Comparison of ENCODE assay signal across 26 mouse cellular contexts in genomic region chr3:96027145-96027544, GRCm38 (mm10). TPM values are rescaled to one million over a fixed set of nuclear protein-coding genes. Genes with fewer than 3 reads are reported as not detected.
DNase-seq lines count a peak whose midpoint lies in the region; ATAC-seq and TF ChIP-seq lines count a peak whose summit lies in the region.
"Had no signal": no experiment of that assay in that cellular context is flagged by ENCODE, and none has a peak within 500 bp of the region (broad histone marks: within the 10 kb centered on the region; RNA-seq: fewer than 3 reads in every experiment).

No protein-coding gene starts in this region.

- ATAC-seq in erythroid progenitor cell, adult 5-6 weeks (replicated peaks; ENCODE audit: low FRiP score, poor library complexity, severe bottlenecking): peak; percentile 66
- ATAC-seq in megakaryocyte-erythroid progenitor cell, adult 5-6 weeks (replicated peaks; ENCODE audit: low FRiP score, low TSS enrichment, poor library complexity, severe bottlenecking): peak; percentile 82
- ATAC-seq: activated CD4-positive, CD25-positive, alpha-beta regulatory T cell, adult 4 months; CD4-positive, CD25-positive, alpha-beta regulatory T cell, adult 4 months; forebrain, embryonic 13.5 days; forebrain, embryonic 16.5 days; hindbrain, embryonic 16.5 days; intestine, embryonic 15.5 days had no signal

- DNase-seq in heart, adult 11 months: peak; percentile 40
- no peak for DNase-seq in heart, postnatal 14 days
- DNase-seq in layer of hippocampus, postnatal 25 days (ENCODE audit: extremely low spot score in 1 of 2, low spot score in 1 of 2): no peak
- DNase-seq in right cerebral cortex, adult 18-20 months: no peak
- DNase-seq: adrenal gland, adult 8-10 months; adrenal gland, postnatal 25 days; cerebellum, adult 8-10 months; cerebellum, postnatal 14 days; gastrocnemius, postnatal 10 days; gastrocnemius, postnatal 36 days; heart, postnatal 36 days had no signal

- H3K27ac ChIP-seq in bone marrow macrophage, adult 2 months (ENCODE audit: insufficient read depth, low read depth, low read length): peak overlapping the region; percentile 17; the same call in 1 of the 2 replicates
- H3K27ac ChIP-seq: embryonic facial prominence, embryonic 12.5 days; embryonic facial prominence, embryonic 15.5 days; forebrain, embryonic 10.5 days; forebrain, embryonic 13.5 days; hindbrain, embryonic 10.5 days; hindbrain, embryonic 13.5 days; intestine, embryonic 15.5 days had no signal

- H3K4me3 ChIP-seq in bone marrow macrophage, adult 2 months (ENCODE audit: insufficient read depth, low read length): no peak overlapping the region
- H3K4me3 ChIP-seq: embryonic facial prominence, embryonic 12.5 days; embryonic facial prominence, embryonic 15.5 days; erythroblast, embryonic 14.5 days; forebrain, embryonic 10.5 days; forebrain, embryonic 13.5 days; hindbrain, embryonic 10.5 days; hindbrain, embryonic 13.5 days; intestine, embryonic 15.5 days had no signal

- intact Hi-C loops in heart, postnatal 14 days (cut with DNase I): no loop called here

- TF ChIP-seq CTCF in bone marrow macrophage, adult 2 months (IDR thresholded peaks at IDR 0.05; ENCODE audit: low read depth, low read length): no peak

- no peak for TF ChIP-seq POLR2A in bone marrow macrophage, adult 2 months (IDR thresholded peaks at IDR 0.05; ENCODE audit: borderline replicate concordance, low read depth, low read length)

- peaks cover 21% of the 10 kb centered on the region for H3K4me1 ChIP-seq in bone marrow macrophage, adult 2 months (ENCODE audit: control insufficient read depth, insufficient read depth, low read length)
- H3K4me1 ChIP-seq: embryonic facial prominence, embryonic 12.5 days; embryonic facial prominence, embryonic 15.5 days; forebrain, embryonic 10.5 days; forebrain, embryonic 13.5 days; hindbrain, embryonic 10.5 days; hindbrain, embryonic 13.5 days; intestine, embryonic 15.5 days had no signal

RNA-seq across cellular contexts. Expression of gene Vps45, which starts 31.1 kb away (rescaled TPM):
- 10 to 100 TPM; 27.7 to 29.7 TPM for total RNA-seq in heart, postnatal 14 days (2021)
- 18.6 and 22.9 TPM in 2 replicates for polyA plus RNA-seq in bone marrow macrophage, adult 2 months (2012; ENCODE audit: insufficient read depth, insufficient read length, missing spikeins)
- 9.0 and 32.3 TPM in 2 replicates for total RNA-seq in erythroid progenitor cell, adult 5-6 weeks (2015; ENCODE audit: low replicate concordance)
- 8.2 and 34.4 TPM in 2 replicates for total RNA-seq in erythroid progenitor cell, adult 5-6 weeks (2017; ENCODE audit: low replicate concordance)
- total RNA-seq in megakaryocyte-erythroid progenitor cell, adult 5-6 weeks (2014; fragmentation: Nextera tagmentation): 29.7 and 38.8 TPM in 2 replicates
- 13.4 and 16.6 TPM in 2 replicates for total RNA-seq in megakaryocyte-erythroid progenitor cell, adult 5-6 weeks (2017)
- total RNA-seq in layer of hippocampus, postnatal 25 days (2021): 10 to 100 TPM; 42.2 to 45.0 TPM

RNA-seq across cellular contexts. Expression of gene Plekho1, which starts 31.3 kb away (rescaled TPM):
- total RNA-seq in heart, postnatal 14 days (2021): 10 to 100 TPM; 92.3 to 93.0 TPM
- polyA plus RNA-seq in bone marrow macrophage, adult 2 months (2012; ENCODE audit: insufficient read depth, insufficient read length, missing spikeins): 298 and 305 TPM in 2 replicates
- total RNA-seq in erythroid progenitor cell, adult 5-6 weeks (2015; ENCODE audit: low replicate concordance): 12.6 and 13.4 TPM in 2 replicates
- 8.6 and 18.6 TPM in 2 replicates for total RNA-seq in erythroid progenitor cell, adult 5-6 weeks (2017; ENCODE audit: low replicate concordance)
- 0.61 and 5.4 TPM in 2 replicates for total RNA-seq in megakaryocyte-erythroid progenitor cell, adult 5-6 weeks (2014; fragmentation: Nextera tagmentation)
- 5.9 and 10.5 TPM in 2 replicates for total RNA-seq in megakaryocyte-erythroid progenitor cell, adult 5-6 weeks (2017)
- total RNA-seq in layer of hippocampus, postnatal 25 days (2021): 10 to 100 TPM; 37.0 to 41.3 TPM
